Mouse (Mus musculus): ENCODE data around the gene Rnf223. TPM values are rescaled to one million over a fixed set of nuclear protein-coding genes. Genes with fewer than 3 reads are reported as not detected.

Rnf223 gene
- polyA plus RNA-seq, 1 experiment from 2014 or later = 0.75 TPM

Other genes with a start within 250 kb of the Rnf223 start
- 37.2 and 39.4 TPM in 2 replicates for gene Pusl1, start 238.7 kb upstream of the Rnf223 start, polyA plus RNA-seq (2014; fragmentation: Nextera tagmentation; extraction: Ambion mirVana)
- gene Acap3, start 238.7 kb upstream of the Rnf223 start, polyA plus RNA-seq (2014; fragmentation: Nextera tagmentation; extraction: Ambion mirVana) = 25.6 and 27.5 TPM in 2 replicates
- gene Ube2j2, start 186.7 kb upstream of the Rnf223 start, polyA plus RNA-seq (2014; fragmentation: Nextera tagmentation; extraction: Ambion mirVana) = 148 and 158 TPM in 2 replicates
- 19.8 and 20.4 TPM in 2 replicates for gene C1qtnf12, start 168.2 kb upstream of the Rnf223 start, polyA plus RNA-seq (2014; fragmentation: Nextera tagmentation; extraction: Ambion mirVana)
- gene B3galt6, start 137.9 kb upstream of the Rnf223 start, polyA plus RNA-seq (2014; fragmentation: Nextera tagmentation; extraction: Ambion mirVana) = 17.2 and 18.8 TPM in 2 replicates
- 130 and 136 TPM in 2 replicates for gene Sdf4, start 137.6 kb upstream of the Rnf223 start, polyA plus RNA-seq (2014; fragmentation: Nextera tagmentation; extraction: Ambion mirVana)
- 0.41 and 1.1 TPM in 2 replicates for gene Tnfrsf4, start 116.7 kb upstream of the Rnf223 start, polyA plus RNA-seq (2014; fragmentation: Nextera tagmentation; extraction: Ambion mirVana)
- gene Tnfrsf18, start 104.3 kb upstream of the Rnf223 start, polyA plus RNA-seq (2014; fragmentation: Nextera tagmentation; extraction: Ambion mirVana) = 0.58 and 0.87 TPM in 2 replicates
- 0.15 TPM in 1 of 2 replicates, not detected in the other for gene Ttll10, start 71.1 kb upstream of the Rnf223 start, polyA plus RNA-seq (2014; fragmentation: Nextera tagmentation; extraction: Ambion mirVana)
- gene 9430015G10Rik, start 20.5 kb upstream of the Rnf223 start, polyA plus RNA-seq (2014; fragmentation: Nextera tagmentation; extraction: Ambion mirVana) = 49.5 and 55.7 TPM in 2 replicates
- 62.2 and 68.2 TPM in 2 replicates for gene Agrn, start 67.0 kb downstream of the Rnf223 start, polyA plus RNA-seq (2014; fragmentation: Nextera tagmentation; extraction: Ambion mirVana)
- gene Isg15, start 70.3 kb downstream of the Rnf223 start, polyA plus RNA-seq (2014; fragmentation: Nextera tagmentation; extraction: Ambion mirVana) = 0.25 and 0.30 TPM in 2 replicates
- gene AW011738, start 72.8 kb downstream of the Rnf223 start, polyA plus RNA-seq (2014; fragmentation: Nextera tagmentation; extraction: Ambion mirVana) = 2.4 TPM in 2 replicates
- gene Perm1, start 85.4 kb downstream of the Rnf223 start, polyA plus RNA-seq (2014; fragmentation: Nextera tagmentation; extraction: Ambion mirVana) = 0.81 and 1.2 TPM in 2 replicates
- gene Plekhn1, start 104.3 kb downstream of the Rnf223 start, polyA plus RNA-seq (2014; fragmentation: Nextera tagmentation; extraction: Ambion mirVana) = 15.6 and 18.1 TPM in 2 replicates
- 74.3 and 81.9 TPM in 2 replicates for gene Noc2l, start 105.5 kb downstream of the Rnf223 start, polyA plus RNA-seq (2014; fragmentation: Nextera tagmentation; extraction: Ambion mirVana)
- 2.6 TPM in 2 replicates for gene Samd11, start 125.1 kb downstream of the Rnf223 start, polyA plus RNA-seq (2014; fragmentation: Nextera tagmentation; extraction: Ambion mirVana)
- not detected in 2 replicates for gene Vmn2r-ps159, start 200.6 kb downstream of the Rnf223 start, polyA plus RNA-seq (2014; fragmentation: Nextera tagmentation; extraction: Ambion mirVana)

Data from midbrain, embryonic 11.5 days (tissue).